Mouse (Mus musculus) Patski (cell line): Measurements from ENCODE around the gene Phyh. TPM values are rescaled to one million over a fixed set of nuclear protein-coding genes. Genes with fewer than 3 reads are reported as not detected.

Source experiments
- ATAC-seq: fragments of 100-300 bp; one replicate; pipeline ENCODE4 v1.8.0; 2021
- CTCF ChIA-PET: fragments of 350-600 bp; sonication (Branson Sonifier 250); formaldehyde crosslinking; loops from one replicate; lab custom pipeline; 2022; ENCODE audit warnings: inconsistent platforms; lab: Charles Lee
- POLR2A ChIA-PET: fragments of 350-600 bp; sonication (Branson Sonifier 250); formaldehyde crosslinking; loops from one replicate; lab custom pipeline; 2022; ENCODE audit warnings: antibody characterized with exemption, inconsistent platforms; lab: Charles Lee
- DNase-seq: peaks from one replicate; pipeline ENCODE4 v3.0.0-alpha.2; 2011; ENCODE audit warnings: low read depth, low spot score
- H3K27me3 ChIP-seq: fragments of 371-371 bp; one replicate; pipeline ENCODE4 v1.5.1; 2021
- CTCF ChIP-seq: fragments of 100-300 bp; IDR thresholded peaks from one replicate; pipeline ENCODE4 v1.5.1; 2021
- in situ Hi-C: fragments of 300-500 bp; cut with MboI; formaldehyde crosslinking; loops from 3 replicates; pipeline ENCODE4 v1.11.1; 2018; ENCODE audit warnings: low pct_unique_long_range_greater_than_20kb, mixed read lengths
- polyA plus RNA-seq: library from polyadenylated mRNA; unstranded; gene quantifications from one replicate; pipeline ENCODE4 v1.2.3, GENCODE M21; 2021

Phyh gene
- polyA plus RNA-seq, 1 experiment from 2014 or later: 57.0 TPM

GRCm38 (mm10) chr2:4950986-4951385 lies 32.2 kb downstream of the Phyh start:
- POLR2A ChIA-PET: no interaction called here

GRCm38 (mm10) chr2:4954216-4954760 lies 35.5 kb downstream of the Phyh start:
- ATAC-seq: no peak
- in situ Hi-C loops: no loop called here
- no peak for DNase-seq
- POLR2A ChIA-PET: no interaction called here
- TF ChIP-seq CTCF: no peak
- no peaks in the 10 kb centered on the region for H3K27me3 ChIP-seq
- CTCF ChIA-PET: no interaction called here

More at GRCm38 (mm10) chr2:4950986-4951385, 32.2 kb downstream of the Phyh start:
- H3K27me3 ChIP-seq: no peaks in the 10 kb centered on the region
- ATAC-seq (no peak), DNase-seq (no peak)
- in situ Hi-C loops: no loop called here
- TF ChIP-seq CTCF: no peak
- CTCF ChIA-PET: no interaction called here

GRCm38 (mm10) chr2:4958039-4958438 lies 39.2 kb downstream of the Phyh start:
- POLR2A ChIA-PET: no interaction called here
- CTCF ChIA-PET: interaction anchor here (1.5 kb wide), 1 partner anchor 12 kb away, joined by 4 read pairs; no protein-coding TSS in a partner anchor
- DNase-seq (no peak), ATAC-seq (no peak)
- H3K27me3 ChIP-seq: no peaks in the 10 kb centered on the region
- in situ Hi-C loops: no loop called here
- no peak for TF ChIP-seq CTCF

- in situ Hi-C loops: no loop called here
- peaks cover 4% of the 10 kb centered on the region for H3K27me3 ChIP-seq
- DNase-seq: no peak
- CTCF ChIA-PET: interaction anchor here (1.5 kb wide), 1 partner anchor 29 kb away, joined by 3 read pairs; no protein-coding TSS in a partner anchor
- POLR2A ChIA-PET: no interaction called here
- no peak for ATAC-seq
- TF ChIP-seq CTCF: no peak
Observed at GRCm38 (mm10) chr2:4967806-4968205, 49.0 kb downstream of the Phyh start.

- POLR2A ChIA-PET: no interaction called here
- TF ChIP-seq CTCF: no peak
- peaks cover 4% of the 10 kb centered on the region for H3K27me3 ChIP-seq
- DNase-seq (no peak), ATAC-seq (no peak)
- in situ Hi-C loops: no loop called here
- CTCF ChIA-PET: no interaction called here
Observed at GRCm38 (mm10) chr2:4969083-4969482, 50.3 kb downstream of the Phyh start.

GRCm38 (mm10) chr2:4975807-4976206 lies 57.0 kb downstream of the Phyh start, which contains the start of gene Ucma:
Ucma (plus strand) TSS chr2:4976122.
- POLR2A ChIA-PET: no interaction called here
- no peak for DNase-seq
- in situ Hi-C loops: no loop called here
- H3K27me3 ChIP-seq: peaks cover 4% of the 10 kb centered on the region
- TF ChIP-seq CTCF: no peak
- CTCF ChIA-PET: no interaction called here
- ATAC-seq: no peak

GRCm38 (mm10) chr2:4978091-4978490 lies 59.3 kb downstream of the Phyh start:
- no peak for DNase-seq
- CTCF ChIA-PET: no interaction called here
- in situ Hi-C loops: no loop called here

GRCm38 (mm10) chr2:4983987-4984386 lies 65.2 kb downstream of the Phyh start:
- TF ChIP-seq CTCF: no peak
- ATAC-seq (no peak), DNase-seq (no peak)
- in situ Hi-C loops: no loop called here
- CTCF ChIA-PET: no interaction called here
- no peaks in the 10 kb centered on the region for H3K27me3 ChIP-seq
- POLR2A ChIA-PET: no interaction called here

More at GRCm38 (mm10) chr2:4978091-4978490, 59.3 kb downstream of the Phyh start:
- H3K27me3 ChIP-seq: no peaks in the 10 kb centered on the region
- TF ChIP-seq CTCF: no peak
- ATAC-seq: no peak
- POLR2A ChIA-PET: no interaction called here

GRCm38 (mm10) chr2:4985000-4985399 lies 66.2 kb downstream of the Phyh start:
- no peaks in the 10 kb centered on the region for H3K27me3 ChIP-seq
- no peak for TF ChIP-seq CTCF
- in situ Hi-C loops: no loop called here
- ATAC-seq (no peak), DNase-seq (no peak)
- POLR2A ChIA-PET: no interaction called here
- CTCF ChIA-PET: interaction anchor here (1.6 kb wide), 1 partner anchor 68 kb away, joined by 6 read pairs; no protein-coding TSS in a partner anchor

- ChIA-PET POLR2A (no interaction called here), CTCF (no interaction called here)
- DNase-seq (no peak), ATAC-seq (no peak)
- no peaks in the 10 kb centered on the region for H3K27me3 ChIP-seq
- TF ChIP-seq CTCF: no peak
- in situ Hi-C loops: no loop called here
Observed at GRCm38 (mm10) chr2:4986798-4987197, 68.0 kb downstream of the Phyh start.

GRCm38 (mm10) chr2:4987388-4988180 lies 68.8 kb downstream of the Phyh start:
- ATAC-seq (no peak), DNase-seq (no peak)
- TF ChIP-seq CTCF: no peak
- ChIA-PET POLR2A (no interaction called here), CTCF (no interaction called here)
- in situ Hi-C loops: no loop called here
- no peaks in the 10 kb centered on the region for H3K27me3 ChIP-seq

Other genes starting within 250 kb of the Phyh start
- gene Bend7, start 201.2 kb upstream of the Phyh start, polyA plus RNA-seq: 5.6 TPM
- 46.6 TPM for gene Sephs1, start 37.5 kb upstream of the Phyh start, polyA plus RNA-seq
- not detected for gene Ucma, start 57.1 kb downstream of the Phyh start, polyA plus RNA-seq
- 12.2 TPM for gene Mcm10, start 93.8 kb downstream of the Phyh start, polyA plus RNA-seq
- 36.8 TPM for gene Optn, start 145.0 kb downstream of the Phyh start, polyA plus RNA-seq
- gene Ccdc3, start 218.8 kb downstream of the Phyh start, polyA plus RNA-seq: 0.24 TPM